Mouse (Mus musculus) lung, postnatal 36 days (tissue): Measurements from ENCODE around the gene Tlr8.

Experiments used
- DNase-seq: peaks from one replicate; pipeline ENCODE4 v3.0.0; 2022; ENCODE audit warnings: mixed read lengths

Gene Tlr8

DNA sequence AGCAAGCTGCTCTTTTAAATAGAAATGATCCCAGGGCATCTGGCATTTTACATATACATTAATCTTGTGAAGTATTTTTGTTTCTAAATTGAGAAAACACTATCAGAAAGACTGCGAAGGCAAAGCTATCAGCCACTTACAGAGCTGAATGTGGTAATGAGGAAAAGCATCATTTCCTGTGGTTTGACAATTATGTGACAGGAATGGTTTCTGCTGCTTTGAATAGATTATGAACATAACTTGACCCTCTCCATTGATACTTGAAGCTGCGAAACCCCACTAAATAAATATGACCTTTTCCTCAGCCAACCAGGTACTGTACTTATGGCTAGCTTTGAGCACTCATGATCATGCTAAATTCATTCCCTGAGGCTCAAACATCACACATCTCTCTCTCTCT, 62.8 kb downstream of the Tlr8 start:
- no peak for DNase-seq

DNA sequence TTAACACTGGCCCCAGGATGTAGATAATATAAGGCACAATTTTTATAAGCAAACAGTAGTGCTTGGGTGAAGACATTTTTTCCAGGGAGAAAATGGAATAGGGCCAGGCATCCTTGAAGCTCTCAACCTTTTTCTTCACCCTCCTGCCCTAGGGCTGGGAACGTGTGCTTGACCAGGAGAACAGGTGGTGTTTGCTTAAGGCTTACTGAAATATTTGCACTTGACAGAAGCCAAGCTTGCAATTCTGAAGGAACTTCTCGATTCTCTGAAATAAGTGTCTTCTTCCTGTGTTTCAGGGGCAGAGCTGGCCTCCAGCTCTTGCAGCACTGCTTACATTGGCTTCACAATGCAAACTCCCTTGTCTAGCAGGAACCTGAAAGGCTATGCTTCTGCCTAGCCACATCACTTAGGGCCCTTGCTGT, 68.9 kb downstream of the Tlr8 start:
- peak; percentile 53 for DNase-seq
